Mouse (Mus musculus) CH12.LX (cell line): Measurements from ENCODE around the gene Gbgt1. TPM values are rescaled to one million over a fixed set of nuclear protein-coding genes. Genes with fewer than 3 reads are reported as not detected.

Experiments used
- DNase-seq: peaks from one replicate; pipeline ENCODE4 v3.0.0-alpha.2; 2013; ENCODE audit errors: extremely low read depth
- H3K27ac ChIP-seq: 2 replicates; pipeline ENCODE4 v1.5.1; 2012; ENCODE audit warnings: low read depth, mild to moderate bottlenecking, control low read depth, moderate library complexity; ENCODE audit not compliant: insufficient read depth
- H3K27me3 ChIP-seq: replicated peaks from 2 replicates; pipeline ENCODE3; 2012; ENCODE audit warnings: inconsistent platforms
- H3K36me3 ChIP-seq, 2 experiments: replicated peaks in 1 of 2; 2 replicates each; pipeline versions ENCODE3 to v1.6.1; 2012; ENCODE audit warnings: inconsistent platforms in 1 of 2, low read length in 1 of 2, mild to moderate bottlenecking in 1 of 2, mixed read lengths in 1 of 2, moderate library complexity in 1 of 2; ENCODE audit not compliant: control insufficient read depth in 1 of 2, insufficient read depth in 1 of 2
- H3K4me1 ChIP-seq, 2 experiments: 2 replicates each; pipeline ENCODE4 v1.6.1; 2012; ENCODE audit warnings: inconsistent platforms in 1 of 2, moderate library complexity in 1 of 2; ENCODE audit not compliant: insufficient read depth in 2 of 2, control insufficient read depth in 1 of 2
- H3K4me2 ChIP-seq: 2 replicates; pipeline ENCODE4 v1.6.1; 2012; ENCODE audit warnings: low read depth, mild to moderate bottlenecking, control low read depth; ENCODE audit not compliant: poor library complexity, insufficient read depth, severe bottlenecking
- H3K4me3 ChIP-seq, 3 experiments: fragments of 150-350 bp in 1 of 3; sonication (generic) in 1 of 3; replicated peaks in 1 of 3; 2 replicates each; pipeline versions ENCODE3 to v1.5.1; 2011 to 2012; ENCODE audit warnings: low read depth in 2 of 3, low read length in 2 of 3, mild to moderate bottlenecking in 2 of 3, moderate library complexity in 2 of 3, control low read depth in 1 of 3, improper control_type of control experiment in 1 of 3, inconsistent platforms in 1 of 3, mixed read lengths in 1 of 3; ENCODE audit not compliant: poor library complexity in 1 of 3
- H3K79me2 ChIP-seq: replicated peaks from 2 replicates; pipeline ENCODE4 v1.6.1; 2012; ENCODE audit warnings: mild to moderate bottlenecking, moderate library complexity; ENCODE audit not compliant: control insufficient read depth, poor library complexity, insufficient read depth, severe bottlenecking; ENCODE audit errors: extremely low read depth
- H3K9ac ChIP-seq: 2 replicates; pipeline ENCODE4 v1.6.1; 2012; ENCODE audit warnings: low read depth, mild to moderate bottlenecking, control low read depth, moderate library complexity; ENCODE audit not compliant: insufficient read depth
- H3K9me3 ChIP-seq: replicated peaks from 2 replicates; pipeline ENCODE3; 2012; ENCODE audit warnings: low read length, inconsistent platforms, mixed read lengths
- BHLHE40 ChIP-seq: IDR thresholded peaks from 2 replicates; pipeline ENCODE4 v1.6.1; 2011; ENCODE audit warnings: mild to moderate bottlenecking, low read depth, low read length, improper control_type of control experiment
- CHD2 ChIP-seq: IDR thresholded peaks from 2 replicates; pipeline ENCODE4 v1.6.1; 2011; ENCODE audit warnings: low read length, improper control_type of control experiment
- ELF1 ChIP-seq: IDR thresholded peaks from 2 replicates; pipeline ENCODE4 v1.6.1; 2014; ENCODE audit warnings: low read depth, mild to moderate bottlenecking, inconsistent platforms, low read length, improper control_type of control experiment
- ETS1 ChIP-seq: conservative IDR thresholded peaks from 2 replicates; pipeline ENCODE4 v1.6.1; 2012; ENCODE audit warnings: low read depth, mild to moderate bottlenecking, inconsistent platforms, low read length, improper control_type of control experiment, moderate library complexity
- GABPA ChIP-seq: IDR thresholded peaks from 2 replicates; pipeline ENCODE4 v1.6.1; 2012; ENCODE audit warnings: low read depth, low read length, improper control_type of control experiment, inconsistent platforms; ENCODE audit not compliant: insufficient replicate concordance
- JUN ChIP-seq: IDR thresholded peaks from 2 replicates; pipeline ENCODE4 v1.6.1; 2011; ENCODE audit warnings: low read depth, mild to moderate bottlenecking, low read length, improper control_type of control experiment, moderate library complexity; ENCODE audit not compliant: insufficient read depth
- MAZ ChIP-seq: IDR thresholded peaks from 2 replicates; pipeline ENCODE4 v1.6.1; 2012; ENCODE audit warnings: low read depth, mild to moderate bottlenecking, inconsistent platforms, low read length, improper control_type of control experiment, moderate library complexity
- MEF2A ChIP-seq: IDR thresholded peaks from 2 replicates; pipeline ENCODE4 v1.6.1; 2014; ENCODE audit warnings: low read depth, mild to moderate bottlenecking, inconsistent platforms, low read length, improper control_type of control experiment, borderline replicate concordance
- MYC ChIP-seq: IDR thresholded peaks from 2 replicates; pipeline ENCODE4 v1.6.1; 2011; ENCODE audit warnings: low read depth, mild to moderate bottlenecking, improper control_type of control experiment, low read length
- NELFE ChIP-seq: IDR thresholded peaks from 2 replicates; pipeline ENCODE4 v1.6.1; 2011; ENCODE audit warnings: low read depth, low read length, improper control_type of control experiment
- NRF1 ChIP-seq: IDR thresholded peaks from 2 replicates; pipeline ENCODE4 v1.6.1; 2014; ENCODE audit warnings: low read depth, mild to moderate bottlenecking, inconsistent platforms, low read length, improper control_type of control experiment, moderate library complexity
- PAX5 ChIP-seq: IDR thresholded peaks from 2 replicates; pipeline ENCODE4 v1.6.1; 2012; ENCODE audit warnings: low read length, inconsistent platforms, mixed read lengths
- SIN3A ChIP-seq: IDR thresholded peaks from 2 replicates; pipeline ENCODE4 v1.6.1; 2012; ENCODE audit warnings: low read length, improper control_type of control experiment, inconsistent platforms
- SMC3 ChIP-seq: IDR thresholded peaks from 2 replicates; pipeline ENCODE4 v1.6.1; 2011; ENCODE audit warnings: low read depth, low read length, improper control_type of control experiment
- TBP ChIP-seq: conservative IDR thresholded peaks from 2 replicates; pipeline ENCODE4 v1.6.1; 2011; ENCODE audit warnings: low read depth, low read length, improper control_type of control experiment
- TCF12 ChIP-seq: IDR thresholded peaks from 2 replicates; pipeline ENCODE4 v1.6.1; 2014; ENCODE audit warnings: low read depth, mild to moderate bottlenecking, inconsistent platforms, low read length, improper control_type of control experiment
- USF1 ChIP-seq: IDR thresholded peaks from 2 replicates; pipeline ENCODE4 v1.6.1; 2014; ENCODE audit warnings: low read depth, mild to moderate bottlenecking, inconsistent platforms, low read length, improper control_type of control experiment
- USF2 ChIP-seq: conservative IDR thresholded peaks from 2 replicates; pipeline ENCODE4 v1.6.1; 2011; ENCODE audit warnings: low read depth, low read length, improper control_type of control experiment
- ZC3H11A ChIP-seq: IDR thresholded peaks from 2 replicates; pipeline ENCODE4 v1.6.1; 2012; ENCODE audit warnings: low read depth, mild to moderate bottlenecking, inconsistent platforms, low read length, improper control_type of control experiment
- ZMIZ1 ChIP-seq: IDR thresholded peaks from 2 replicates; pipeline ENCODE4 v1.6.1; 2012; ENCODE audit warnings: low read depth, mild to moderate bottlenecking, inconsistent platforms, low read length, improper control_type of control experiment
- ZNF384 ChIP-seq: IDR thresholded peaks from 2 replicates; pipeline ENCODE4 v1.6.1; 2012; ENCODE audit warnings: low read depth, low read length, improper control_type of control experiment, inconsistent platforms
- dilution Hi-C: fragments of 300-500 bp; cut with MboI; formaldehyde crosslinking; loops from 2 replicates; pipeline ENCODE4 v1.14.3; 2020; ENCODE audit warnings: low sequenced_read_pairs; ENCODE audit not compliant: extremely low pct_unique_long_range_greater_than_20kb, extremely low pct_ligation_motif_present
- in situ Hi-C: fragments of 300-500 bp; cut with MboI; formaldehyde crosslinking; loops from 3 replicates; pipeline ENCODE4 v1.14.3; 2019; ENCODE audit warnings: low sequenced_read_pairs, low pct_ligation_motif_present, low pct_unique_long_range_greater_than_20kb, mixed read lengths
- polyA plus RNA-seq: library from polyadenylated mRNA; unstranded; fragments of >175 nt; gene quantifications from 2 replicates; pipeline ENCODE4 v1.2.1, GENCODE M21; 2012; ENCODE audit warnings: low read depth; ENCODE audit not compliant: insufficient read length
- total RNA-seq, 2 experiments: library from RNA; depleted of rRNA; stranded (reverse); fragments of 300-350 nt in 1 of 2; fragments of >200 nt in 1 of 2; gene quantifications; 2 replicates each; pipeline ENCODE4 v1.2.3; 2012 to 2014

Gene Gbgt1
- total and polyA plus RNA-seq, 3 experiments, result not detected

DNA sequence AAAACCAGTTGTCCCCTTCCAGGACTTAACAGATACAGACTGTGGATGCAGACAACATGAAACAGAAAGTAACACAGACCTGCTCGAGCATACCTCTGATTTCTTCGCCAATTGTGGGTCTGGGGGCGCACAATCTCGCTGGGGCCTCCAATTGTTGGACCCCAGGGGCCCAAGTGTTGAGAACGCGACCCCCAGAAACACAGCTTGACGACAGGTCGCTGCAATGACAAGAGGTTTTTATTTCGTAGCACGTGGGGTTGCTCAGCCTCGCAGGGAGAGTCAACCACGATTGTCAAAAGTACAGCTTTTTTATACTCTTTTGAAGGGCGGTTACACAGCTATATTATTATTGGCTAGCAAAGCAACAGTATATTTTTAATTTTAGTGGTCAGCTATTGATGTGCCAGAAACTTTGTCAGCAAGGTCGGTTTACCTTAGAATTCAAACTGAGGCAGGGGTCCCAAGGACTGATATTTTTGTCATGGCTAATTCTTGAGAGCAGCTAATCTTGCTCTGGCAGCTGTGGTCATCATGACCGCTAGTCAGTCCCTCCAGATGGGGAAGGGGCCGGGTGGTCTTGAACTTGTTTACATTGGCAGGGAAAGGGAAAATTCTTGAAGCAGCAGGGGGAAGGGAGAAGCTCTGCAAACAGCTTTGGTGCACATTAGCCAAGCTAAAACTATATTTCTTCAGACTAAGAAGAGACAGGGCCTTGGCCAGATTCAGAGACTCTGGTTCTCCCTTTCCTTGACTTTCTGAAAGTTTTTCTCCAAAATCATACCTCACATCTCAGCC, 693 bp upstream of the Gbgt1 start:
- Histone ChIP-seq H3K9me3 (peaks cover 4% of the 10 kb centered on the region), H3K36me3 (no peaks in the 10 kb centered on the region), H3K4me2 (peak overlapping the region; percentile 84), H3K27me3 (peaks cover 42% of the 10 kb centered on the region), H3K79me2 (no peaks in the 10 kb centered on the region), H3K9ac (peak overlapping the region; percentile 50), H3K27ac (no peak overlapping the region), H3K4me3 (peak overlapping the region; percentile 37 to 60 (median 53)), H3K4me1 (peaks cover 0 to 15% of the 10 kb centered on the region in 2 experiments; a peak in 2 of 4 replicates)
- TF ChIP-seq NELFE, result no peak
- no peak for TF ChIP-seq ZC3H11A
- TF ChIP-seq TCF12, result no peak
- TF ChIP-seq MYC, result no peak
- no peak for TF ChIP-seq ETS1
- TF ChIP-seq SIN3A, result no peak
- TF ChIP-seq USF1, result no peak
- TF ChIP-seq SMC3, result no peak
- no peak for TF ChIP-seq ELF1
- no peak for TF ChIP-seq NRF1
- TF ChIP-seq ZMIZ1, result no peak
- TF ChIP-seq USF2, result no peak
- TF ChIP-seq CHD2, result no peak
- no peak for TF ChIP-seq PAX5
- TF ChIP-seq MAZ, result no peak
- TF ChIP-seq JUN, result no peak
- in situ Hi-C loops, result no loop called here
- dilution Hi-C loops, result no loop called here
- no peak for DNase-seq

DNA sequence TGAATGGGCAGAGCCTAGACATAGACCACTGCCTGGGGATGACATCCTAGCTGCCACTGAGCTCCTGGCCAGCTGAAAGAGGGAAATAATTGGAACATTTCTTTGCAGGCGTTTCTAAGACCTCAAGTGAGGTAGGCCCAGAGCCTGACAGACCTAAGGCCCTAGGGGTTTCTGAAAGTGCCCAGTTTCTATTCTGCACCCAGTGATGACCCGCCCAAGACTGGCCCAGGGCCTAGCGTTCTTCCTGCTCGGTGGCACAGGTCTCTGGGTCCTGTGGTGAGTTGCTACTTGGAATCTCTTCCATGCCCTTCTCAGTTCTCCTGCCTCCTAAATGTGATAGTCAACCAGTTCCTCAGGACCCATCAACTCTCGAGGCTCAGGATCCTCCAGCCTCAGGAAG, 870 bp downstream of the Gbgt1 start:
- in situ Hi-C loops (no loop called here), dilution Hi-C loops (no loop called here)

More for the DNA sequence above, 870 bp downstream of the Gbgt1 start:
- H3K36me3 ChIP-seq, result no peaks in the 10 kb centered on the region
- no peak overlapping the region for H3K9ac ChIP-seq
- no peaks in the 10 kb centered on the region for H3K79me2 ChIP-seq
- H3K4me2 ChIP-seq, result no peak overlapping the region
- peaks cover 4% of the 10 kb centered on the region for H3K9me3 ChIP-seq
- no peak overlapping the region for H3K27ac ChIP-seq
- no peak overlapping the region for H3K4me3 ChIP-seq
- no peak for DNase-seq
- H3K27me3 ChIP-seq, result peaks cover 51% of the 10 kb centered on the region
- peaks cover 0 to 15% of the 10 kb centered on the region in 2 experiments; a peak in 2 of 4 replicates for H3K4me1 ChIP-seq
- TF ChIP-seq MEF2A (no peak), ZNF384 (no peak), GABPA (no peak), BHLHE40 (no peak), TBP (no peak)
